Mouse (Mus musculus) macrophage (primary cell): ENCODE measurements around the gene Vps13a. TPM values are rescaled to one million over a fixed set of nuclear protein-coding genes. Genes with fewer than 3 reads are reported as not detected.

Source experiments
- H3K27ac ChIP-seq: fragments of 350-480 bp; formaldehyde crosslinking; 2 replicates; pipeline ENCODE4 v1.9.0; 2021
- H3K36me3 ChIP-seq: fragments of 350-480 bp; formaldehyde crosslinking; 2 replicates; pipeline ENCODE4 v1.9.0; 2021; ENCODE audit errors: inconsistent target
- H3K4me3 ChIP-seq: fragments of 350-480 bp; formaldehyde crosslinking; 2 replicates; pipeline ENCODE4 v1.9.0; 2021; ENCODE audit errors: inconsistent target
- H3K79me2 ChIP-seq: fragments of 350-480 bp; formaldehyde crosslinking; 2 replicates; pipeline ENCODE4 v1.9.0; 2021; ENCODE audit errors: inconsistent target
- WGBS: methylation state at CpG from one replicate; pipeline ENCODE4 v1.1.7; 2026; ENCODE audit warnings: inconsistent platforms; ENCODE audit not compliant: missing documents; 5-methylcytosine and 5-hydroxymethylcytosine counted together
- polyA plus RNA-seq: library from polyadenylated mRNA; stranded (reverse); fragments of 250-400 nt; gene quantifications from 3 replicates; pipeline ENCODE4 v1.2.4, GENCODE M21; 2018; ENCODE audit warnings: inconsistent platforms

Vps13a gene
- polyA plus RNA-seq, 1 experiment from 2014 or later = 10.2 TPM

DNA sequence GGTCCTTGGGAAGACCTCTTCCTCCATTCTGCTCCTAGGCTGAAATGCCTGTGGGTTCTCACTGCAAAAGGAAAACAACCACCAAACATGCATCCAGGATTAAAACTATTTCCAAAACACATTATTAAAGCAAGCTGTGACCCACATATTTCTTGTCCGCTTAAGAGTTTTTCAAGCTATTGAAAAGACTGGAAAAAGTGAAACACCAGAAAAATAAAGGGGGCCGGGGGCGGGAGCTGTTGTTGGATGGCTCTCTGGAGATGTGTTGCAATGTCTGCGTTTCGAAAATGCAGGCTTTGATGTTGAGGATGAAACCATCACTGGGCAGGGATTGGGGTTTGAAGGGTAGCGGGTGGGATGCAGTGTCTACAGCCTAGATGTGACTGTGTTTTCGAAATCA lies 196.2 kb downstream of the Vps13a start:
- 90% methylated on average over 7 of the region's 7 CpGs for WGBS
- Histone ChIP-seq H3K27ac (no peak overlapping the region), H3K4me3 (no peak overlapping the region), H3K79me2 (no peaks in the 10 kb centered on the region), H3K36me3 (no peaks in the 10 kb centered on the region)

DNA sequence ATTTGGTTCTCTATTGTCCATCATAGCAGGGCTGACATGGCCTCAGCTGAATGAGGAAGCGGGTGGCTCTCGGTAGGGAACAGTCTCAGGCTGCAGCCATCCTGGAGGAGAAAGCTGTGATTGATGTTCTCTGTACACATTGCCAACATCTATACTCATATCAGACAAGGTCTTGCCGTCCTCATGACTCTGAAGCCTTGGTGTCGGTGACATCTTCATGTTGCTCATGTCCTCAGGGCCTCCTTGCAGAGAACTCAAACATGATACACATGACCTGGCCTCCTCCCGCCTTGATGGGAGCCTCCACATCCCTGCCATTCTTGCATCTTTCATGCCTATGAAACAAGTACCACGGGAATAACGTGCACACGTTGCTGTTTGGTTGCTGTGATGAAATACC lies 200.2 kb downstream of the Vps13a start:
- Histone ChIP-seq H3K36me3 (no peaks in the 10 kb centered on the region), H3K27ac (no peak overlapping the region), H3K79me2 (no peaks in the 10 kb centered on the region), H3K4me3 (no peak overlapping the region)
- 92% methylated on average over 8 of the region's 8 CpGs for WGBS

GRCm38 (mm10) chr19:16579656-16580260 lies 201.0 kb downstream of the Vps13a start:
- WGBS = 94% methylated on average over 7 of the region's 7 CpGs
- Histone ChIP-seq H3K79me2 (no peaks in the 10 kb centered on the region), H3K27ac (no peak overlapping the region), H3K36me3 (no peaks in the 10 kb centered on the region), H3K4me3 (no peak overlapping the region)

- Histone ChIP-seq H3K79me2 (no peaks in the 10 kb centered on the region), H3K27ac (no peak overlapping the region), H3K36me3 (no peaks in the 10 kb centered on the region), H3K4me3 (no peak overlapping the region)
- 94% methylated on average over 6 of the region's 6 CpGs for WGBS
Measured at GRCm38 (mm10) chr19:16576790-16577189, 203.9 kb downstream of the Vps13a start.

Other genes with a start within 250 kb of the Vps13a start
- gene Foxb2, start 92.9 kb upstream of the Vps13a start, polyA plus RNA-seq = 0.09 to 0.20 TPM in 2 of 3 replicates, not detected in the other
- gene Prune2, start 175.2 kb upstream of the Vps13a start, polyA plus RNA-seq = 3.8 to 10.1 TPM (median 3.8 TPM) in 3 replicates